Mouse (Mus musculus): ENCODE results near the gene Ccdc63. TPM values are rescaled to one million over a fixed set of nuclear protein-coding genes. Genes with fewer than 3 reads are reported as not detected.
"Not testable (repeated sequence)": the region's sequence is repeated elsewhere in the genome, so short reads cannot be mapped to it uniquely, and the experiment has no call there.

The Ccdc63 gene
- polyA plus RNA-seq, 1 experiment from 2014 or later, result not detected

DNA sequence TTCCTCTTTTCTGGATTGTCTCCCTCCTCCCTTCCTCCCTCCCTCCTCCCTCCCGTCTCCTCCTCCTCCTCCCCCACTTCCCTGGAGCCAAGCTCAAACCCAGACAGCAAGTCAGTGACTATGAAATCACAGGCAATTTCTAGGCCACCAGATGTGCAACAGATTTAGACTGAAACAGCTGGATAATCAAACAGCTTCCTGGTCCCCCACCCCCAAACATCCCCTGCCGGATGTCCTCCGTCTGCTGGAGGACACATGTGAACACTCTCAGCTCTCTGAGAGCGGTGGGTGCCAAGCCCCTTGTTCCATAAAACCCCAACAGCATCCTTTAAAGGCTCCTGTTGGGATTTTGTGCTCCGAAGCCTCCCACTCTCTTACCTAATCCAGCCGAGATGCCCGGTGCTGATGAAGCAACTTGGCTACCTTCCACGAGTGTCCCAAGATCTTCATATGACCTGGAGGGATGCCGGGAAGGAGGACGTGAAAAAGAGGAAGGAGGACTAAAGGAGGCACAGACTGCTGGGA lies 5.5 kb upstream of the Ccdc63 start:
- WGBS, result 73% methylated on average over 10 of the region's 10 CpGs
- ATAC-seq (ENCODE audit: low FRiP score, low read depth), result no peak

GRCm38 (mm10) chr5:122145381-122146055 lies 4.9 kb upstream of the Ccdc63 start:
- H3K4me3 ChIP-seq, result no peak overlapping the region
- no peak for ATAC-seq (ENCODE audit: low FRiP score, low read depth)
- no peak overlapping the region for H3K27ac ChIP-seq (replicated peaks)
- no peaks in the 10 kb centered on the region for H3K36me3 ChIP-seq
- H3K27me3 ChIP-seq, result no peaks in the 10 kb centered on the region
- H3K9ac ChIP-seq (replicated peaks), result no peak overlapping the region
- H3K4me1 ChIP-seq, result no peaks in the 10 kb centered on the region
- no peak overlapping the region for H3K4me2 ChIP-seq (replicated peaks)
- H3K9me3 ChIP-seq, result no peaks in the 10 kb centered on the region
- WGBS, result 73% methylated on average over 15 of the region's 15 CpGs

More for the DNA sequence above, 5.5 kb upstream of the Ccdc63 start:
- no peaks in the 10 kb centered on the region for H3K27me3 ChIP-seq
- H3K9ac ChIP-seq (replicated peaks), result no peak overlapping the region
- no peak overlapping the region for H3K27ac ChIP-seq (replicated peaks)
- H3K4me1 ChIP-seq, result no peaks in the 10 kb centered on the region
- H3K9me3 ChIP-seq, result no peaks in the 10 kb centered on the region
- no peaks in the 10 kb centered on the region for H3K36me3 ChIP-seq
- no peak overlapping the region for H3K4me2 ChIP-seq (replicated peaks)
- no peak overlapping the region for H3K4me3 ChIP-seq

- H3K9ac ChIP-seq (replicated peaks), result no peak overlapping the region
- H3K4me3 ChIP-seq, result no peak overlapping the region
- WGBS, result 87% methylated on average over 4 of the region's 4 CpGs
- H3K9me3 ChIP-seq, result no peaks in the 10 kb centered on the region
- ATAC-seq (ENCODE audit: low FRiP score, low read depth), result no peak
- no peak overlapping the region for H3K4me2 ChIP-seq (replicated peaks)
- no peak overlapping the region for H3K27ac ChIP-seq (replicated peaks)
- H3K4me1 ChIP-seq, result no peaks in the 10 kb centered on the region
- no peaks in the 10 kb centered on the region for H3K27me3 ChIP-seq
- H3K36me3 ChIP-seq, result no peaks in the 10 kb centered on the region
Measured at GRCm38 (mm10) chr5:122144825-122145224, 4.2 kb upstream of the Ccdc63 start.

DNA sequence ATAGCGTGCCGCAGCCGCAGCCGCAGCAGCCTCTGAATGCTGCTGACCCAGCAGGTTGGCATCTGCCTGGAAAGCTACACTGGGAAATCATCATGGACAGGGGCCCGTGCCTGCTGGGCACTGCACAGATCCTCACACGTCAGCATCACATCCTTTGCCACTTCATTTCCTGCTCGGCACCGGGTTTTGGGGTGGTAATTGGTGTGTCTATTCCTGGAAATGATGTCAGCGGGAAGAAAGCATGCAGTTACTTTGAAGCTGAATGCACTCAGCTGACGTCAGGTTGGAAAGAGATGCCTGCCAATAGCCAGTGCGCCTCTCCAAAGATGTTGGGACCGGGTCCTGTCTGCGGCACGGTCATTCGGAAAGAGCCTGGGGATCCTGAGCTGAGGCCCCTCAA lies 2.9 kb upstream of the Ccdc63 start:
- no peaks in the 10 kb centered on the region for H3K36me3 ChIP-seq
- H3K4me3 ChIP-seq, result no peak overlapping the region
- no peaks in the 10 kb centered on the region for H3K27me3 ChIP-seq
- WGBS, result 90% methylated on average over 15 of the region's 15 CpGs
- no peak overlapping the region for H3K9ac ChIP-seq (replicated peaks)
- no peak for ATAC-seq (ENCODE audit: low FRiP score, low read depth)
- H3K9me3 ChIP-seq, result no peaks in the 10 kb centered on the region
- H3K27ac ChIP-seq (replicated peaks), result no peak overlapping the region
- H3K4me2 ChIP-seq (replicated peaks), result no peak overlapping the region
- no peaks in the 10 kb centered on the region for H3K4me1 ChIP-seq

DNA sequence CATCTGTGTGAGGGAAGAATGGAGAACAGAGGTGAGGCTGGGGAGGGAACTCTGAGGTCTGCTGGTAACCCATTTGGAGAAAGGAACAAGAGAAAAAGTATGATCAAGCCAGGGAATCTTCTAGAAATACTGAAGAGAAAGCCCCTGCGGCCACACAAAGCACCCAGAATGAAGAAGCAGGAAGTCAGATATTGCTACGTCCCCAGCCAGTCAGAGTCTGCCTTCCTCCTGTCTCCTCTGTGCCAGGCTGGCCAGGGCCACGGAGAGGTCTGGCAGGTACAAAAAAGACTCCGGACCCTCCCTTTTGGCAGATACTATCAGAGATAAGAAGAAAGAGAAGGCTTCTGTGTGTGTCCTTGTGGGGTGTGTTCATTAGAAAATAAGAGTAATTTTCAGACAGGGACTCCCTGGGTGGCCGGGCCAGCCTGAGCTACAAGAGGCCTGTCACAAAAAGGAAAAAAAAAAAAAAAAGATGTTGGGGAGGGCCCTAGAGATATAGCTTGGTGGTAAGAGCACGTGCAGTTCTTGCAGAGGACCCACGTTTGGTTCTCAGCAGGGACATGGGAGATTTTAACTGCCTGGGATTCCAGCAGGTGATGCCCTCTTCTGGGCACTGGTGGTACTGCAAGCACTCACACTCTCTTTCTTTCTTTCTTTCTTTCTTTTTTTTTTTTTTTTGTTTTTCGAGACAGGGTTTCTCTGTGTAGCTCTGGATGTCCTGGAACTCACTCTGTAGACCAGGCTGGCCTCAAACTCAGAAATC lies 1.8 kb upstream of the Ccdc63 start:
- H3K9ac ChIP-seq (replicated peaks), result no peak overlapping the region
- no peak for ATAC-seq (ENCODE audit: low FRiP score, low read depth)
- H3K36me3 ChIP-seq, result no peaks in the 10 kb centered on the region
- no peak overlapping the region for H3K4me2 ChIP-seq (replicated peaks)
- 55% methylated on average over 8 of the region's 8 CpGs for WGBS
- H3K27me3 ChIP-seq, result no peaks in the 10 kb centered on the region
- H3K4me3 ChIP-seq, result no peak overlapping the region
- no peaks in the 10 kb centered on the region for H3K9me3 ChIP-seq
- no peak overlapping the region for H3K27ac ChIP-seq (replicated peaks)
- H3K4me1 ChIP-seq, result no peaks in the 10 kb centered on the region

DNA sequence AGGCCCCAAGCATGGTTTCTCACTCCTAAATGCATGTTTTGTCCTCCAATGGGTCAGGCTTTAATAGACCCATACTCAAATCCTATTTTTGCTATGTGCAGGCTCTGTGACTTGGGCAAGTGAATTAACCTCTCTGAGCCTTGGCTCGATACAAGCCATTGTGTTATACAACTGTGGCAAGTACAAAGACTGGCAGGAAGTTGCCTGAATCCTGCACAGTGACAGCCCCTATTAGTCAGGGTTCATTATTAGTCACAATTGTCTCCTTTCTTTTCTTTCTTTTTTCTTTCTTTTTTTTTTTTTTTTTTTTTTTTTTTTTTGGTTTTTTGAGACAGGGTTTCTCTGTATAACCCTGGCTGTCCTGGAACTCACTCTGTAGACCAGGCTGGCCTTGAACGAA lies 852 bp downstream of the Ccdc63 start:
- not testable (repeated sequence) for H3K27ac ChIP-seq (replicated peaks); H3K4me3 ChIP-seq; ATAC-seq (ENCODE audit: low FRiP score, low read depth); H3K9ac ChIP-seq (replicated peaks); H3K36me3 ChIP-seq; H3K4me1 ChIP-seq; H3K4me2 ChIP-seq (replicated peaks); H3K9me3 ChIP-seq; H3K27me3 ChIP-seq
- WGBS, result 45% methylated on average over 2 of the region's 2 CpGs

DNA sequence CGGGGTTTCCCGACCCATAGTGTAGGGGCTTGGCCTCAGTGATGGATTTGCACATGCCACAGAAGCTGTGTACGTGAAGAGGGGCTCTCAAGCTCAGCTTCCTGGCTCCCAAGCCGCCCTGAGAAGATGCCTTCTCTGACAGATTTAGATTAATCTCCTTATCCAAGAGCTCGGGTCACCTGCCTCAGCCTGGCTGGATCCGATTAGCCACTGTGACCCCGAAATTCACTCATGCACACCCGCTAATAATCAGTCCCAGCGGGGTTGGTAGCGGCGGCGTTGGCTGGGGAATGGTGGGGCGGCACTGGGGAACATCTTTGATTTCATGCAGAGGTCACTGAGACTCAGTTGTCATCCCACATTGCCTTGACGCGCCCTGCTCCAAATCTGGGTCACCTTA lies 1.8 kb downstream of the Ccdc63 start:
- Histone ChIP-seq H3K4me3 (no peak overlapping the region), H3K9ac (replicated peaks) (no peak overlapping the region), H3K27ac (replicated peaks) (no peak overlapping the region), H3K4me1 (no peaks in the 10 kb centered on the region), H3K4me2 (replicated peaks) (no peak overlapping the region), H3K9me3 (no peaks in the 10 kb centered on the region), H3K27me3 (no peaks in the 10 kb centered on the region; the same call in 1 of the 2 replicates), H3K36me3 (no peaks in the 10 kb centered on the region)
- no peak for ATAC-seq (ENCODE audit: low FRiP score, low read depth)
- 75% methylated on average over 15 of the region's 15 CpGs for WGBS

DNA sequence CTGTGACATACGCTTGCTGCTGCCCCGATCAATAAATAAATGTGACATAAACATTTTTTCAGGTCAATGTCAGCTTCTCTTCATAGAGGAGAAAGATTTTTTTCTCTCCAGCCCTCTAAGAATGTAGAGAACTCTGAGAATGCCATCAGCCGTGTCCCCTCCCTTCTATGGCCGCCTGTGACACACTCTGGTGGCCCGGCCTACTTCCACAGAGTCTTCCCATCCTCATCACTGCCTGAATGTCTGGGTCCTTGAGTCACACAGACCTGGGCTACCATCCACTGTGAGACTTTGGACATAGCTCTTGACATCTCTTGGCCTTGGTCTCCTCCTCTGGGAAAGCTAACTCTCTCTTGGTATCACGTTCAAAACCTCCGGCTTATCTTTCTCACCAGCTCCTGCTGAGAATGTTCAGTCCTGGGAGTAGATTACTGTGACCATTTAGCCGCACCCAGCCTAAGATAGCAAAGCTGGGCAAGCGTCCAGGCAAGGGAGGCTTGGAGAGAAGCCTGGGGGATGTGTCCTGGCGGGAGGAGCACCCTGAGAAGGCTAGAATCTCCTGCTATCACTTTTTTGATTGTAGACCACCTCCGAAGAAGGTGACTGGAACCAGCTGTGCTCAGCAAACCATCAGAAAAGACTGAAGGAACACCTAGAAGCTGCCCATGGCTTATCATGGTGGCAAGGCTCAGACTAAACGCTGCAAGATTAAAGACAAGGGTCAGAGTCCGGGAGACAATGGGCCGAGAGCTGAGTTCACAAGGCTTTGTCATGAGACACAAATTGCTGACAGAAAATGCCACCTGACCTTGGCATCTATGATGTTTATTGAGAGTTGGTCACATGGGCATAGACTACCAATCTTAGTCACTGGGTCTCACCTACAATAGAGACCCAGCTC lies 3.9 kb downstream of the Ccdc63 start:
- no peak overlapping the region for H3K4me2 ChIP-seq (replicated peaks)
- H3K9ac ChIP-seq (replicated peaks), result no peak overlapping the region
- no peaks in the 10 kb centered on the region for H3K9me3 ChIP-seq
- H3K36me3 ChIP-seq, result no peaks in the 10 kb centered on the region
- H3K27me3 ChIP-seq, result peaks cover 14% of the 10 kb centered on the region
- peaks cover 6% of the 10 kb centered on the region for H3K4me1 ChIP-seq
- H3K4me3 ChIP-seq, result no peak overlapping the region
- ATAC-seq (ENCODE audit: low FRiP score, low read depth), result no peak
- H3K27ac ChIP-seq (replicated peaks), result no peak overlapping the region
- 86% methylated on average over 14 of the region's 14 CpGs for WGBS

GRCm38 (mm10) chr5:122135290-122135882 lies 5.2 kb downstream of the Ccdc63 start:
- no peak for ATAC-seq (ENCODE audit: low FRiP score, low read depth)
- Histone ChIP-seq H3K4me2 (replicated peaks) (no peak overlapping the region), H3K27me3 (peaks cover 20% of the 10 kb centered on the region), H3K9me3 (no peaks in the 10 kb centered on the region), H3K27ac (replicated peaks) (no peak overlapping the region), H3K4me1 (peaks cover 11% of the 10 kb centered on the region), H3K36me3 (no peaks in the 10 kb centered on the region), H3K9ac (replicated peaks) (no peak overlapping the region), H3K4me3 (no peak overlapping the region)
- 59% methylated on average over 3 of the region's 3 CpGs for WGBS

GRCm38 (mm10) chr5:122134395-122135289 lies 6.0 kb downstream of the Ccdc63 start:
- H3K27ac ChIP-seq (replicated peaks), result no peak overlapping the region
- no peak overlapping the region for H3K4me2 ChIP-seq (replicated peaks)
- no peak for ATAC-seq (ENCODE audit: low FRiP score, low read depth)
- H3K36me3 ChIP-seq, result no peaks in the 10 kb centered on the region
- no peak overlapping the region for H3K4me3 ChIP-seq
- peaks cover 11% of the 10 kb centered on the region for H3K4me1 ChIP-seq
- H3K9ac ChIP-seq (replicated peaks), result no peak overlapping the region
- no peaks in the 10 kb centered on the region for H3K9me3 ChIP-seq
- peaks cover 24% of the 10 kb centered on the region for H3K27me3 ChIP-seq
- 87% methylated on average over 14 of the region's 14 CpGs for WGBS

DNA sequence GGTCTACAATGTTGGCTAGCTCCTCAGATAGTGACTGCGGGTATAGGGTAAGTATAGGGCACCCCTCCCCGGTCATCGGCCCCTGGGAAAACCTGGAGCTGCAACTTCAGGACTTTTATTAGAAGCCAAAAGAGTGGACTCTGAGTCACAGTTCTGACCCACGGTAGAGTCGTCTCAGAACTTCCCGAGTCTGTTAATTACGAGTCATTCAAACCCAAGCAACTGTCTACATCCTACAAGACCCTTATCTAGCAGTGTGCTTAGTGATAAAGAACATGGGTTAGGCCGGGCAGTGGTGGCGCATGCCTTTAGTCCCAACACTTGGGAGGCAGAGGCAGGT lies 7.6 kb downstream of the Ccdc63 start:
- H3K9me3 ChIP-seq, result no peaks in the 10 kb centered on the region
- H3K4me3 ChIP-seq, result no peak overlapping the region
- no peak overlapping the region for H3K9ac ChIP-seq (replicated peaks)
- WGBS, result 93% methylated on average over 9 of the region's 9 CpGs
- no peak for ATAC-seq (ENCODE audit: low FRiP score, low read depth)
- H3K4me2 ChIP-seq (replicated peaks), result no peak overlapping the region
- no peak overlapping the region for H3K27ac ChIP-seq (replicated peaks)
- H3K27me3 ChIP-seq, result peaks cover 26% of the 10 kb centered on the region
- H3K4me1 ChIP-seq, result peaks cover 11% of the 10 kb centered on the region
- no peaks in the 10 kb centered on the region for H3K36me3 ChIP-seq
